Mouse (Mus musculus) hindbrain, embryonic 13.5 days (tissue): ENCODE data around the gene Ubr3. TPM values are rescaled to one million over a fixed set of nuclear protein-coding genes. Genes with fewer than 3 reads are reported as not detected.

ENCODE experiments used
- ATAC-seq: fragments of 200-750 bp; cut with Nextera tagmentation; 2 replicates; pipeline ENCODE4 v1.8.0; 2017; ENCODE audit warnings: moderate TSS enrichment; ENCODE audit not compliant: low FRiP score
- H3K27ac ChIP-seq: fragments of 300-500 bp; sonication (generic); 2 replicates; pipeline ENCODE4 v1.5.1; 2015; ENCODE audit warnings: inconsistent platforms, mild to moderate bottlenecking, moderate library complexity
- H3K27me3 ChIP-seq: fragments of 300-500 bp; sonication (generic); 2 replicates; pipeline ENCODE4 v1.6.1; 2015; ENCODE audit warnings: mild to moderate bottlenecking, inconsistent platforms
- H3K36me3 ChIP-seq: fragments of 300-500 bp; sonication (generic); 2 replicates; pipeline ENCODE4 v1.6.1; 2015; ENCODE audit warnings: mild to moderate bottlenecking, inconsistent platforms
- H3K4me1 ChIP-seq: fragments of 300-500 bp; sonication (generic); replicated peaks from 2 replicates; pipeline ENCODE4 v1.6.1; 2015; ENCODE audit warnings: inconsistent platforms
- H3K4me2 ChIP-seq: fragments of 300-500 bp; sonication (generic); 2 replicates; pipeline ENCODE4 v1.6.1; 2015; ENCODE audit warnings: inconsistent platforms, mild to moderate bottlenecking, moderate library complexity
- H3K4me3 ChIP-seq: fragments of 300-500 bp; sonication (generic); 2 replicates; pipeline ENCODE4 v1.5.1; 2015; ENCODE audit warnings: mild to moderate bottlenecking, inconsistent platforms
- H3K9ac ChIP-seq: fragments of 300-500 bp; sonication (generic); 2 replicates; pipeline ENCODE4 v1.6.1; 2015; ENCODE audit warnings: mild to moderate bottlenecking, inconsistent platforms
- H3K9me3 ChIP-seq: fragments of 300-500 bp; sonication (generic); 2 replicates; pipeline ENCODE4 v1.6.1; 2016; ENCODE audit warnings: inconsistent platforms
- WGBS: fragments of 180-500 bp; shearing (Covaris S2); methylation state at CpG from one replicate; pipeline ENCODE4 v1.1.7; 2015; 5-methylcytosine and 5-hydroxymethylcytosine counted together
- polyA plus RNA-seq: library from polyadenylated mRNA; unstranded; fragments of >200 nt; fragmentation: Nextera tagmentation; extraction: Ambion mirVana; gene quantifications from 2 replicates; pipeline ENCODE4 v1.2.1, GENCODE M21; 2015

The Ubr3 gene
- polyA plus RNA-seq, 1 experiment from 2014 or later, result 15.8 TPM

DNA sequence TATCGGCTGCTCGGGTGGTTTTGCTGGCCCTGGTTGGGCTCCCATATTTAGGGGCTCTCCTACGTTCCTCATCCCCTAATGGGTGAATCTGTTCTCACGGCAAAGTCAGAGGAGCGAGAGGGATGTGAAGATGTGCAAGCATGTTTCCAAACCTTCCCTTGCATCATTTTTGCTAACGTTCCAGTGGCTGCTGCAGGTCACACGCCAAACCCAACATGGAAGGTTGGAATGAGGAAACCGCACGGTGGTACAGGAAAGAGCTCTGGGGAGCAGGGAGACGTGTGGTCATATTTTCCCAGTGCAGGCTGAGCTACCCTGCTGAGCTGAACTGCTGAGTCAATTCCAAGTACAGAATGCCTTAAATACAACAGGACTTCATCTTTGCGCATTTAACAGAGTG, 150.8 kb downstream of the Ubr3 start:
- WGBS, result 90% methylated on average over 11 of the region's 11 CpGs
- no peak overlapping the region for H3K4me3 ChIP-seq
- no peak overlapping the region for H3K27ac ChIP-seq
- H3K4me1 ChIP-seq, result peaks cover 6% of the 10 kb centered on the region
- H3K4me2 ChIP-seq, result no peak overlapping the region
- H3K9me3 ChIP-seq, result no peaks in the 10 kb centered on the region
- no peak for ATAC-seq
- H3K9ac ChIP-seq, result no peak overlapping the region
- no peaks in the 10 kb centered on the region for H3K27me3 ChIP-seq
- no peaks in the 10 kb centered on the region for H3K36me3 ChIP-seq

DNA sequence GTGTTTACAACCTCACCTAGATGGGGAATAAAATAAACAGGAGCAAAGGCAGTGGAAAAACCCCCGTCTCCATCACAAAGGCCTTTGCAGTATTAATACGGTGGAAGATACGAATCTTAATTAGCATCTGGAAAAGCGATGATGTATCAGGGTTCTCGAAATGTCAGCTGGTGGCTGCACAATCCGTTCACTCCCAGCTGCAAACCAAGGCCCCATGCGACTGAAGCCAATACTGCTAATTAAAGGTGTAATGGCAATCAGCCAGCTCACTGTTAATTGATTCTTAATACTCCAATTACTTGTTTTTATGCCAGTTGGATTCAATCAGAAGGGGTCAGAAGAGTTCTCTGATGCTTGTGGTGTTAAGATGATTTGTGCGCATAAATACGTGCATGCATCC, 156.8 kb downstream of the Ubr3 start:
- H3K27me3 ChIP-seq, result no peaks in the 10 kb centered on the region
- H3K36me3 ChIP-seq, result no peaks in the 10 kb centered on the region
- no peak overlapping the region for H3K4me3 ChIP-seq
- no peak for ATAC-seq
- H3K9me3 ChIP-seq, result no peaks in the 10 kb centered on the region
- H3K27ac ChIP-seq, result peak overlapping the region; percentile 61
- H3K4me1 ChIP-seq, result peaks cover 19% of the 10 kb centered on the region
- no peak overlapping the region for H3K9ac ChIP-seq
- WGBS, result 50% methylated on average over 9 of the region's 9 CpGs
- no peak overlapping the region for H3K4me2 ChIP-seq

DNA sequence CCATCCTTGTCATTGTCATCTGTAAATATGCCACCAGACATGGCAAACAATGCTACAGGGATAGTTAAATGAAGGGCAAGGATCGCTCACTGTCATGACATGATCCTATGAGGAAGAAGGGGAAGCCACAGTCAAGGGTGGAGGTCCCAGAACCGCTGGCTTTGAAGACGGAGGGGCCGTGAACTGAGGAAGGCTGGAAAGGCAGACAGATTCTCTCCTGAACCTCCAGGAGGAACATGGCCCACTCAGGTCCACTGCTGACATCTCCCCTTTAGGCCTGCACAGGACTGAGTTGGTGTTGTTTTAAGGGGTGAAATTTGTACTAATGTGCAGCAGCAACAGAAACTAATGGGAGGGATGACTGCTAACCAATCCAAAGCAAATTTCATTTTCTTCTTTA, 161.2 kb downstream of the Ubr3 start:
- Histone ChIP-seq H3K4me2 (no peak overlapping the region), H3K36me3 (no peaks in the 10 kb centered on the region), H3K9me3 (no peaks in the 10 kb centered on the region), H3K4me1 (peaks cover 37% of the 10 kb centered on the region), H3K27me3 (no peaks in the 10 kb centered on the region), H3K27ac (no peak overlapping the region), H3K4me3 (no peak overlapping the region), H3K9ac (no peak overlapping the region)
- 92% methylated on average over 4 of the region's 4 CpGs for WGBS
- no peak for ATAC-seq

DNA sequence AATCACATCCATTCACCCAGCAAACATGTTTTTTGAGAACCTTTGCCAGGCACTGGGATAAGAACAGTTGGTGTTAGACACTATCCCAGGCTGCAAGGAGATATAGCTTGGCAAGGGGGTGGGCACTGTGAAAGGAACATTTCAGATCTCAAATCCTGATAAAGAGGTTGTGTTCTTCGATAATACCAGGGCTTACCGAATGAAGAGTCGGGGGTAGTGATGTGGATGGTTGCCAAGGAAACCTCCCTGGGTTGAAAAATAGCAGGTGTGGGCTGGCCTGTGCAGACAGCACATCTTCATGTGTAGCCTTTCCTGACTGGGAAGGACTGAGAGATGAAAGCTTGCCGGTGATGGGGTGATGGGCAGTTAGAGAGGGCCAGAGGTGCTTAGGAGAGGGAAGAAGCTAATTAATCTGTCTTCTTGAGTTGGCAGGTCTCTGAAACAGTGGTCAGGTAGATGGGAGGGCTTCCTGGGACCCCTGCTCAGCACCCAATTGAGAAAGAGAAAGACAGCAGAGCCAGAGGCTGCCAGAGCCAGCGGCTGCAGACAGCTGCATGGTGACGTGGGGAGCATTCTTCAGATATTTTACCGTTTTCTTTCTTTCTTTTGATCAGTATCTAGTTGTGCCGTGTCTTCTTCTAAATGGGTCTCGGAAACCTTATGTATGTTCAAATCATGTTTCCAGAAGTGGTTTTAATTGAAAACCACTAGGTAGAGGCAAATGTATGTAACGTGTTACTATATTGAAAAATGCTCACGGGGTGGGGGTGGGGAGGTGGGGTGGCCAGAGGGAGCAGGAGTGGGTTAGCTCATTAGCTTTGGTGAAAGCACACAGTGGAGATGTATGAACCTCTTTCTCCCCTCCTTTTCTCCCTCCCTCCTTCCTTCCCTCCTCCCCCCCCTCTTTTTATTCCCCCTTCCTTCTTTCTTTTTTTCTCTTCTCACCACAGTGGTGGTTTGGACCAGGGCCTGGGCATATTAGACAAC, 163.6 kb downstream of the Ubr3 start:
- peak; percentile 76 for ATAC-seq
- peaks cover 26% of the 10 kb centered on the region for H3K4me1 ChIP-seq
- 0 out of 2 replicates have a peak overlapping the region, but pooled peaks have one; percentile 8 for H3K9ac ChIP-seq
- H3K27me3 ChIP-seq, result no peaks in the 10 kb centered on the region
- peak overlapping the region; percentile 85 for H3K27ac ChIP-seq
- 42% methylated on average over 11 of the region's 11 CpGs for WGBS
- no peaks in the 10 kb centered on the region for H3K9me3 ChIP-seq
- H3K4me2 ChIP-seq, result no peak overlapping the region
- H3K36me3 ChIP-seq, result no peaks in the 10 kb centered on the region
- no peak overlapping the region for H3K4me3 ChIP-seq

DNA sequence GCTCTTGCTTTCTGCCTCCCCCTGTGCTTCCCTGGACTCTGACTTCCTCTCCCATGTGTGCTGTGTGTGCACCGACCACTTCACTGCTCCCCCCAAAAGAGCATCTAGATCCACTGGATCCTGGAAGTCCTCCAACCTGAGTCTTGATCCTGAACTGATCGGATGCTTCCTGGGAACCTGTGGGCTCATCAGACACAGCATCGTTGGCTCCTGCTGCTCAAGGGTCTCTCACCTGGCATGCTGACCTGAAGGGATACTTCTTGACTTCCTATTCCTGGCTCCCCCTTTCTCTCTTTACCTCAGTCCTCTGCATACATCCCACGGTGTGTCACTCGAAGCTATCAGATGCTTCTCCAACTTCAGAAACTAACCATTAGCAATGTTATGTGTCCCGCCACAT, 168.1 kb downstream of the Ubr3 start:
- Histone ChIP-seq H3K9ac (no peak overlapping the region), H3K4me1 (peaks cover 33% of the 10 kb centered on the region), H3K27me3 (no peaks in the 10 kb centered on the region), H3K4me3 (no peak overlapping the region), H3K9me3 (no peaks in the 10 kb centered on the region), H3K27ac (peak overlapping the region; percentile 58; the same call in 1 of the 2 replicates), H3K36me3 (no peaks in the 10 kb centered on the region), H3K4me2 (no peak overlapping the region)
- 89% methylated on average over 6 of the region's 6 CpGs for WGBS
- no peak for ATAC-seq

DNA sequence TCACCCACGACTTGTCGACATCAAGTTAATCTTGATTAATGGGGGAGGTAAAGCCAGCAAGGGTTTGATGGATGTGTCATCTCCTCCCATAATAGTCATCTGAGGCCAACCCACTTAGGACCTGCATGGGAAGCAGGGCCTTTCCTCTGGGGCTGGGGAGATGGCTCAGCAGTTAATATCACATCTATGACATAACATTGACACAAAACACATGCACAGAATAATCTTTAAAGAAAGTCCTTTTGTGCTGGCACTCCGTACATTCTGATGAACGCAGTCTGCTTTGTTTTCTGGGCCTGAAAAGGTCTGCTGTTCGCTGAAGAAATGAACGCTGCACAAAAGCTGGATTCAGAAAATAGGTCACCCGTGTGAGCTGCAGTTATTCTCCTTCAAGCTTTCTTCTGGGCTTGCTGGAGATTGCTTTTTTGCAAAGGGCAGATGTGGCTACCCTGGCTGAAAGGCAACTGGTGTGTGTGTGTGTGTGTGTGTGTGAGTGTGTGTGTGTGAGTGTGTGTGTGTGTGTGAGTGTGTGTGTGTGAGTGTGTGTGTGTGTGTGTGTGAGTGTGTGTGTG, 168.8 kb downstream of the Ubr3 start:
- peaks cover 26% of the 10 kb centered on the region for H3K4me1 ChIP-seq
- no peak overlapping the region for H3K4me2 ChIP-seq
- H3K9me3 ChIP-seq, result no peaks in the 10 kb centered on the region
- H3K4me3 ChIP-seq, result no peak overlapping the region
- no peaks in the 10 kb centered on the region for H3K36me3 ChIP-seq
- ATAC-seq, result no peak
- H3K9ac ChIP-seq, result no peak overlapping the region
- WGBS, result 27% methylated on average over 7 of the region's 7 CpGs
- H3K27me3 ChIP-seq, result no peaks in the 10 kb centered on the region
- peak overlapping the region; percentile 58 for H3K27ac ChIP-seq

DNA sequence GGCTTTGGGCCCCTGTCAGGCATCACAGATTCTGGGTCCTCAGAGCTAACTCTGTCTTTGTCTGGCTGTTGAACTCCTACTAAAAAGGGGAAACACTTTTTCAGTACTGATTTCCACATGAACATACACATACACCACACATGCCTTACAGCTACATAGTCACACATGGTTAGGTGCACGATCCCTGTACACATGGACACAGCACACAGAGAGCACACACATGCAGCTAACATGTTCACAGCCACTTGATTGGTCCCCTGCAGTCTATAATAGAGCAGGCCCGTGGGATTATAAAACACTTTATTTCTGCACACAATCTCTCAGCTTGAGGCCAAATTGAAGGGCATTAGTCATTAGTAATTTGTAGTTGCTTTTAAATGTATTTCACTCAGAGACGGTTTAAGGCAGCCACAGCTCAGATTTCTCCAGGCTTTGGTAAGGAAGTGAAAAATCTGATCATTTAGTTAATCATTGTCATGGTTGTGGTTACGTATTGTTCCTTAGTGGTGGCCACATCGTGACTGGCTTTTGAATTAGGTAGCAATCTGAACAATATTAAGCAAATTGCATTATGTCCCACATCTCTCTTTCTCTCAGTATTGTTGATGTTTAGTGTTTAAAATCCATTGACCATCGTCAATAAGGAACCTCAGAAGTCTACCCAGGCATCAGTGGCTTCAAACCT, 169.4 kb downstream of the Ubr3 start:
- Histone ChIP-seq H3K9ac (no peak overlapping the region), H3K4me3 (no peak overlapping the region), H3K27ac (peak overlapping the region; percentile 58), H3K4me1 (peaks cover 19% of the 10 kb centered on the region), H3K27me3 (no peaks in the 10 kb centered on the region), H3K36me3 (no peaks in the 10 kb centered on the region), H3K9me3 (no peaks in the 10 kb centered on the region), H3K4me2 (no peak overlapping the region)
- WGBS, result 55% methylated on average over 6 of the region's 6 CpGs
- no peak for ATAC-seq

DNA sequence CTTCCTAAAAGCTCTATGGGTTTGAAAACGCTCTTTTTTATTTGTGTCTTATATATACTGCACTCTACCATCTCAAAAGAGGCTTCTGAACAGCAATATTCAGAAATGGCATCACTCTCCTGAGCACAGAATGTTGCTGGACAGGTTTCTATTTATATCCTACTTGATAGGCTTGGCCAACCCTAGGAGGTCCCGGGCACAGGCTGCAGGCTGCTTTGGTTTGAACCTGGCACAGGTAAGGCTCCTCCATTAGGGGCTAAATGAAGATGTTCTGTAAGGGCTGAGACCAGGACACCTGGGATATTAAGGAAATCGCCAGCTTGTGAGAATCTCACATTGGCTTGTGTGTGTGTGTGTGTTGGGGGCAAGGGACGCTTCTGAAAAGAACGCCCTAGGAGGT, 172.8 kb downstream of the Ubr3 start:
- Histone ChIP-seq H3K9me3 (no peaks in the 10 kb centered on the region), H3K4me3 (no peak overlapping the region), H3K27me3 (no peaks in the 10 kb centered on the region), H3K27ac (no peak overlapping the region), H3K4me1 (peaks cover 15% of the 10 kb centered on the region), H3K9ac (no peak overlapping the region), H3K4me2 (no peak overlapping the region), H3K36me3 (no peaks in the 10 kb centered on the region)
- WGBS, result 86% methylated on average over 5 of the region's 5 CpGs
- no peak for ATAC-seq

Other genes with a start within 250 kb of the Ubr3 start
- 0.36 and 0.48 TPM in 2 replicates for gene Klhl41, start 227.1 kb upstream of the Ubr3 start, polyA plus RNA-seq
- gene Fastkd1, start 183.7 kb upstream of the Ubr3 start, polyA plus RNA-seq, result 13.5 and 13.6 TPM in 2 replicates
- gene Ppig, start 174.7 kb upstream of the Ubr3 start, polyA plus RNA-seq, result 136 and 143 TPM in 2 replicates
- 4.0 and 4.4 TPM in 2 replicates for gene Ccdc173, start 107.7 kb upstream of the Ubr3 start, polyA plus RNA-seq
- 41.3 and 43.3 TPM in 2 replicates for gene Phospho2, start 107.6 kb upstream of the Ubr3 start, polyA plus RNA-seq
- gene Klhl23, start 75.3 kb upstream of the Ubr3 start, polyA plus RNA-seq, result 66.8 and 67.4 TPM in 2 replicates
- 335 and 355 TPM in 2 replicates for gene Ssb, start 35.7 kb upstream of the Ubr3 start, polyA plus RNA-seq
- gene Mettl5, start 11.6 kb upstream of the Ubr3 start, polyA plus RNA-seq, result 28.5 and 30.4 TPM in 2 replicates
- 0.12 and 0.39 TPM in 2 replicates for gene Myo3b, start 141.9 kb downstream of the Ubr3 start, polyA plus RNA-seq